Mouse (Mus musculus): Measurements from ENCODE around the gene Rnf145.
A peak's percentile ranks its signal among the peaks of the same experiment; 100 is the strongest.

Rnf145 gene

GRCm38 (mm10) chr11:44510371-44510770 lies 8.4 kb upstream of the Rnf145 start:
- peak; percentile 44 for DNase-seq

GRCm38 (mm10) chr11:44512044-44513025 lies 6.4 kb upstream of the Rnf145 start:
- peak; percentile 52 for DNase-seq

GRCm38 (mm10) chr11:44513026-44513422 lies 5.7 kb upstream of the Rnf145 start:
- DNase-seq = no peak

- peak; percentile 80 for DNase-seq
These were observed 4.1 kb upstream of the Rnf145 start for GRCm38 (mm10) chr11:44514666-44515065.

GRCm38 (mm10) chr11:44516362-44516761 lies 2.4 kb upstream of the Rnf145 start:
- no peak for DNase-seq

- peak; percentile 44 for DNase-seq
These were observed 1.0 kb upstream of the Rnf145 start for GRCm38 (mm10) chr11:44517561-44518280.

GRCm38 (mm10) chr11:44519096-44519949 lies 559 bp downstream of the Rnf145 start:
- DNase-seq = peak; percentile 95

- DNase-seq = peak; percentile 99
These were observed 1.4 kb downstream of the Rnf145 start for GRCm38 (mm10) chr11:44519950-44520761.

- DNase-seq = no peak
These were observed 3.8 kb downstream of the Rnf145 start for GRCm38 (mm10) chr11:44522594-44522993.

GRCm38 (mm10) chr11:44525765-44526164 lies 7.0 kb downstream of the Rnf145 start:
- DNase-seq = peak; percentile 51

GRCm38 (mm10) chr11:44526654-44527263 lies 8.0 kb downstream of the Rnf145 start:
- DNase-seq = peak; percentile 56

GRCm38 (mm10) chr11:44528560-44529199 lies 9.9 kb downstream of the Rnf145 start:
- DNase-seq = peak; percentile 82

- DNase-seq = peak; percentile 88
These were observed 10.4 kb downstream of the Rnf145 start for GRCm38 (mm10) chr11:44529200-44529599.

- peak; percentile 64 for DNase-seq
These were observed 11.0 kb downstream of the Rnf145 start for GRCm38 (mm10) chr11:44529716-44530115.

GRCm38 (mm10) chr11:44530382-44530781 lies 11.6 kb downstream of the Rnf145 start:
- peak; percentile 89 for DNase-seq

- peak; percentile 80 for DNase-seq
These were observed 12.1 kb downstream of the Rnf145 start for GRCm38 (mm10) chr11:44530867-44531266.

- peak; percentile 71 for DNase-seq
These were observed 12.9 kb downstream of the Rnf145 start for GRCm38 (mm10) chr11:44531617-44532016.

- DNase-seq = peak; percentile 82
These were observed 14.3 kb downstream of the Rnf145 start for GRCm38 (mm10) chr11:44532846-44533781.

GRCm38 (mm10) chr11:44534999-44535750 lies 16.4 kb downstream of the Rnf145 start:
- DNase-seq = peak; percentile 84

Measured in heart, adult 11 months (tissue).